Mouse (Mus musculus): Measurements from ENCODE around the gene Tcp10c. TPM values are rescaled to one million over a fixed set of nuclear protein-coding genes. Genes with fewer than 3 reads are reported as not detected.
"Not testable (repeated sequence)": the region's sequence is repeated elsewhere in the genome, so short reads cannot be mapped to it uniquely, and the experiment has no call there.

Tcp10c gene
- total RNA-seq, 1 experiment from 2014 or later: not detected

GRCm38 (mm10) chr17:13399961-13400360 lies 45.6 kb downstream of the Tcp10c start:
- not testable (repeated sequence) for DNase-seq

GRCm38 (mm10) chr17:13402118-13402517 lies 47.7 kb downstream of the Tcp10c start:
- DNase-seq: not testable (repeated sequence)

- DNase-seq: not testable (repeated sequence)
Measured at GRCm38 (mm10) chr17:13403527-13404131, 49.3 kb downstream of the Tcp10c start.

GRCm38 (mm10) chr17:13406023-13406422 lies 51.7 kb downstream of the Tcp10c start:
- not testable (repeated sequence) for DNase-seq

GRCm38 (mm10) chr17:13406701-13407100 lies 52.3 kb downstream of the Tcp10c start:
- DNase-seq: not testable (repeated sequence)

GRCm38 (mm10) chr17:13407621-13408256 lies 53.4 kb downstream of the Tcp10c start:
- not testable (repeated sequence) for DNase-seq

GRCm38 (mm10) chr17:13408257-13408633 lies 53.9 kb downstream of the Tcp10c start:
- DNase-seq: not testable (repeated sequence)

GRCm38 (mm10) chr17:13421022-13421591 lies 66.7 kb downstream of the Tcp10c start:
- not testable (repeated sequence) for DNase-seq

GRCm38 (mm10) chr17:13422638-13423037 lies 68.3 kb downstream of the Tcp10c start:
- not testable (repeated sequence) for DNase-seq

GRCm38 (mm10) chr17:13423373-13424024 lies 69.1 kb downstream of the Tcp10c start:
- not testable (repeated sequence) for DNase-seq

GRCm38 (mm10) chr17:13424321-13424720 lies 69.9 kb downstream of the Tcp10c start:
- not testable (repeated sequence) for DNase-seq

- not testable (repeated sequence) for DNase-seq
Measured at GRCm38 (mm10) chr17:13425694-13426093, 71.3 kb downstream of the Tcp10c start.

- not testable (repeated sequence) for DNase-seq
Measured at GRCm38 (mm10) chr17:13426508-13426907, 72.1 kb downstream of the Tcp10c start.

Other genes with a start within 250 kb of the Tcp10c start
- 0.26 TPM in 1 of 2 replicates, not detected in the other for gene Unc93a, start 222.8 kb upstream of the Tcp10c start, total RNA-seq (2021)
- gene Smok2a, start 133.4 kb upstream of the Tcp10c start, total RNA-seq (2021): not detected in 2 replicates
- gene Smok2b, start 124.3 kb upstream of the Tcp10c start, total RNA-seq (2021): not detected in 2 replicates